Mouse (Mus musculus) heart, postnatal 4 days (tissue): ENCODE data around the gene Wbp2nl. TPM values are rescaled to one million over a fixed set of nuclear protein-coding genes. Genes with fewer than 3 reads are reported as not detected.

ENCODE experiments used
- DNase-seq: peaks from one replicate; pipeline ENCODE4 v3.0.0; 2021
- total RNA-seq, 2 experiments: library from RNA; stranded (reverse); gene quantifications; 2 replicates each; pipeline ENCODE4 v1.2.3; 2021

The Wbp2nl gene
- total RNA-seq, 2 experiments from 2014 or later: 0.43 TPM

DNA sequence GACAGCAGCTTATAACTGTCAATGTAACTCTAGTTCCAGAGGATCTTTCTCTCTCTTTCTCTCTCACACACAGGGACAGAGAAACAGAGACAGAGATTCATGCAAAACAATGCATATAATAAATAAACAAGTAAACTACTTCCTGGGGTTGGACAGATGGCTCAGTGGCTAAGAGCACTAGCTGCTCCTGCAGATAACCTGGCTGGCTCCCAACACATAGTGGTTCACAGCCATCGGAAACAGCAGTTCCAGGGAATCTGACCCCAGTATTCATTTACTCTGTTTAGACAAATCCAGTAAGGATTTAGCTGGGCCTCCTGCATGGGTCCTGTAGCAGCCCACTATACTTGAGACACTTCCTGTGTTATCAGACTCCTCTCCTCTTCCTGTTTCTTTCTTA, 20.9 kb downstream of the Wbp2nl start:
- no peak for DNase-seq

DNA sequence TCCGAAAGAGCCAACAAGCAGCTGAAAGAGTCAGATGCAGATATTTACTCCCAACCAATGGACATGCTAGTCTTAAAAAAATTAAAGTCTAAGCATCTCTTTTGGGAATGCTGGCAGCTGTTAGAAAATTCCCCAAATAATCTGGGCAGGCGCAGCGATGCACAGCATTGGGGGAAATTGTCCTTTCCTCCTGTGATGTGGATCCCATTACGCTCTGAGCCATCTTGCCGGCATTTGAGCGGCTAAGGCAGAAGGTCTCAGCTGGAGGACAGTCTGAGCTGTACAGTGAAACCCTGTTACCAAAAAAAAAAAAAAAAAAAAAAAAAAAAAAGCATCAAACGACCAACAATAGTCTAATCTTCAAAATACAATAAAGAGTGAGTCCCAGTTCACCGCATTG, 23.4 kb downstream of the Wbp2nl start:
- DNase-seq: no peak

DNA sequence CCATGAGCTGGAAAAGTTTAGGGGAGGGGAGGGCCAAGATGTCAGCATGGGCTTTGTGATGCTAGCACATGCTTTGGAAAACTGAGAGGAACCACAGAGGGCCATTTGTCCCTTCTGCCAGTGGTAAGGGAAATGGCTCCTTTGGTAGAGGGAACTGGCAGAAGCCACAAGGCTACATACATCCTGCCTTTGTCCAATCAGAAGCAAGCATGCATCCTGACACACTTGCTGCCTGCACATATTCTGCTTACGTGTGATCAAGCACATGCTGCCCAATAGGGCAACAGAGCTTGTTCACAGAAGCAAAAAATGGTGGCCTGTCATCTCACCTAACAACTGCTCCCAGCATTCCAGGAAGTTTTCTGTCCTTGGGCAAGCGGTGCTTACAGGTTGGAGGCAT, 26.6 kb downstream of the Wbp2nl start:
- DNase-seq: no peak

DNA sequence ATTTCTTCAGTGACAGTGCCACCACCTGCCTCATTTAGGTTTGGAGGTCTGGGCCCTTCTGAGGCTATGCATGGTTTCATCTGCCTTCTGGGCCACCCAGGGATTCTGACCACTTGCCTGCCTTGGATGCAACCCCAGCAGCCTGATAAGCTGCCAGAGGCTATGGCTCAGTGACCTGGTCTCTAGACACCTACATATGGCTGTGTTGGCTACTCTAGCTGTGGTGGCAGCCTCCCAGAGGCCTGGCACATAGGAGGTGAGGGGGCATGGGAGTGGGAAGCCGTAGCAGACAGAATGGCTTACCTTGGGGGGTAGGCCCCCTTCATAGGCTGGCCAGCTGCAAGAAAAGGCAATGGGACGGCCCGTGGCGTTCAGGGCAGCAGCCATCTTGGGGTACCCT, 36.4 kb downstream of the Wbp2nl start:
- no peak for DNase-seq

DNA sequence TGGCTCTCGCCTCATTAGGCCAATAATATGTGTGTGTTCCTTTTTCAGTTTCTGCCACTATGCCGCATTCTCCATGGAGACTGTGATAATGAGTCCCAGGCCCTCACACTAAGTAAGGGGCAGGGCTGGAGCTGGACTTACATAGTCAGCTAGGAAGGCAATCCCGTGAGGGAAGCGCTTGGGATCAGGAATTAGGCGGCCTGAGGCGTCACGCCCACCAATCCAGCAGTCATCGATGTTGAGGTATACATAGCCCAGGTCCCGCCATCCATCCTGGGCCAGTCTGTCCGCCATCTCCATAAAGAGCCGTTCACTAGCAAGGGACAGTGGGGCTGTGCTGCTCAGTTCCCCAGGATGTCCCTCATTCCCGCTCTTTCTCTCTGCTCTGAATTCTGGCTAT, 37.9 kb downstream of the Wbp2nl start:
- no peak for DNase-seq

DNA sequence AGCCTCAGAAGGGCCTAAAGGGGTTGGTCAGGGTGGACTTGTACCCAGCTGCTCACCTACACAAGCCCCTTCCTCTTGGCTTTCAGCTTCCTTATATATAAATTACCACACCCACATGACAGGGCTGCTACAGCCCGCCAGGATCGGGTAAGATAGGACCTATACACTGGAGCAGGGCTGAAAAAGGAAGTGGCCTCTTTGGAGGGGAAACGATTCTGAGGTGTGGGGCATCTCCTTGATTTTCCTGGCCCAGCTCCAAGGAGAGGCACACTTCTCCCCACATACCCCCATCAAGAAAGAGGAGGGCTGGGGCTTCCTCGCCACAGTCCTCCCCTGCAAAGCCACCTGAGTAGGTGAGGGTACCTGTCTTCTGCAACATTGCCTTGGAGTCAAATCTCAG, 39.1 kb downstream of the Wbp2nl start:
- DNase-seq: no peak

DNA sequence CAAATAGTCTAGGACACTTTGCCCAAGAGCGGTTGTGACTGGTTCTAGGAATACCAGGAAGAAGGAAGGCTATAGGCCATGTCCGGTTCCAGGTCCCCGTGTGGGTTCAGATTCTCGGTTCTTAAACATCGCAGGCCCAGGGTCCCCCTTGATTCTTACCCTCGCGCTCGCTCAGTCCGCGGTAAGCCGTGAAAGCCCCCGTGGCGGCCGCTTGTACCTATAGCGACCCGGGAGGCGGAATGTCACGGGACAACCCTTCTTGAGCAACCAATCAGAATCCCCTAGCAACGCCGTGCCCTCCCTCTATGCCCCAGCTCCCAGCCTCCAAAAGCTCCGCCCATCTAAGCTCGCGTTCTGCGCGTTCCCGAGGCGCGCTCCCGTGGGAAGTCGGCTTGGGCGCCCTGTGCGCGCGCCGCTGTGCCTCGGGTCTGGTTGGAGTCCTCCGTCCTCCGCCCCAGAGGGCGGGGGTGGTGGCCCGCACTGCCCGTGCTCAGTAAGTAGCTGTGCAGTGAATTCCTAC, 39.9 kb downstream of the Wbp2nl start, which contains the start of the genes Naga, Pheta2 and Smdt1:
Gene Naga, minus strand, starts transcription at position 333 of the 520 bp plus-strand sequence.
Gene Pheta2, plus strand, starts transcription at position 350 of the 520 bp plus-strand sequence.
Gene Smdt1, plus strand, starts transcription at position 367 of the 520 bp plus-strand sequence.
- peak; percentile 98 for DNase-seq

DNA sequence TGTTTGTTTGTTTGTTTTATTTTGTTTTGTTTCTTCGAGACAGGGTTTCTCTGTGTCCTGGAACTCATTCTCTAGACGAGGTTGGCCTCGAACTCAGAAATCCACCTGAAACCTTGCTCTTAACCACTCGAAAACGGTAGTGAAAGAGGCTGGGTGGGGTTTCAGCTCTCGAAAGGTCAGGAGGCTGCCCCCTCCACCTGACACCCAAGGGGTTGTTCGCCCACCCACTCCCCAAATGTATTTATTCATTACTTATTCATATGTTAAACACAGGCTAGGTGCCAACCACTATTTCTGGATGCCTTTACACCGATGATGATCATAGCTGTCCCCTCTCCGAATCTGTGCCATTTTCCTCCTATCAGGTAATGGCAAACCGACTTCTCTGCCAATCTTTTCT, 40.4 kb downstream of the Wbp2nl start:
- DNase-seq: no peak

DNA sequence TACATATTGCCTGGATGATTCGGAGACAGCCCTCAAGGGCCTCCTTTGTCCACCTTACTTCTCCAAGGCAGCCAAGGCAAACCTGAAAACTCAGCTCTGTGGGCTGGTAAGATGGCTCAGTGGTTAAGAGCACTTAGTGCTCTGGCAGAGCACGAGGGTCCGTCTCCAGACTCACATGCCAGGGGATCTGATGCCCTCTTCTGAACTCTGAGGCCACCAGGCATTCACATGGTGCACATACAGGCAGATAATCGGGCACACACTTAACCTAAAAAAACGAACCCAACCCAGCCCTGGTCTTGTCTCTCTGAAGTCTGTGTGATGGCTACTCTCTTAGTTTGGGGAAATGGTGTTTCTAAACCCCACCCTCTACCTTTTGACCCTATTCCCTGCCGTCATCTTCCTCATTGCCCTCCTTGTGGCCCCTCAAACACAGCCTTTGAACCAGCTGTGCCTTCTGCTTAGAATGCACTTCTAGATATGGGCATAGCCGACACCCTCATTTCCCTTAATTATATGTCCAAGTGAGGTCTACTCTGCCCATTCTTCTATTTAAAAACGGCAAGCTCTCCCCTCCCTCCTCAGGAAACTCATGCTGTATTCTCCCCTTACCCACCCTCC, 41.0 kb downstream of the Wbp2nl start:
- DNase-seq: no peak

DNA sequence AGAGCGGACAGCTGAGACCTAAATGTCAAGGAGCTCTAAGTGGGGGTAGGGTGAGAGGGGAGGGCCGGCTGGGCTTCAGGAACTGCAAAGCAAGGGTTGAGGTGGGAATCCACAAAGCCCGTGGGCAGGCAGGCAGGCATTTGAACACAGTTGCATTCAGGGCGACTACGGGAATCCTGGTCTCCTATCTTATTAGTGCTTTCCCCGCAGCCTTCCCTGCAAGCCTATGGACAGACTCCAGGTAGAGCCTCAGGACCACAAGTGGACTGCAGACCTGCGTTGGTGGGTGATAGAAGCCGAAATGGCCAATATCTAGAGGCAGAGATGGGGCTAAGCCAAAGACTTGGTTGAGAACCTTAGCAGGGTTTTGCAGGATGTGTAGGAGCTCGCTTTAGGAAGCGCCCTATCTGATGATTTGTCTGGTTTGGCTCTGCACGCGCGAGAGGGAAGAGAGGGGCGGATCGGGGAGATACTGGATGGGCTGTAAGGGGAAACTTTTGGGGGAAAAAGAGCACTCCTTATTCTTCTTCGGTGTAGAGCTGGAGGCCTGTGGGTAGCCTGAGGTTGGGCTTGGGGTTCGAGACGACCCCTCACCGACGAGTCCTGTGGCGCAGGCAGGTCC, 41.8 kb downstream of the Wbp2nl start:
- no peak for DNase-seq

DNA sequence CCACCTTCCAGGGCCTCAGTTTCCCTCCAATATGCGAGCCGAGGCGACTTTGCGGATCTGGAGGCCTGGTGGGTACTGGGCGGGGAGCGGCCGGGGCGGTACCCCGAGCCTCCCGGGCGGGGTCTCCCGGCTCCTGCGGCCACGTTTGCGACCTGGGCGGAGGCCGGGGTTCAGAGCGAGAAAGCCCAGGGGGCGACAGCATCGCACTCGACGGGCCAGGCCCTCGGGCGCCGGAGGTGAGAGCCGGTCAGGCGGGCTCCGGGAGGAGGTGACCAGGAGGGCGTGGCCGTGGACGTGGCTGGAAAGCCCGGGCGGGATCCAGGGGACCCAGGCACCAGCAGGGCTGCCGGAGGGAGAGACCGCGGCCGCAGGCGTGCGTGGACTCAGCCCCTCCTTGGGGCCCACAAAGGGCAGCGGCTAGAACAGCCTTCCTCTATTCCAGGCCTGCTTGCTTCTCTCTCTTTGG, 42.3 kb downstream of the Wbp2nl start:
- DNase-seq: peak; percentile 71

DNA sequence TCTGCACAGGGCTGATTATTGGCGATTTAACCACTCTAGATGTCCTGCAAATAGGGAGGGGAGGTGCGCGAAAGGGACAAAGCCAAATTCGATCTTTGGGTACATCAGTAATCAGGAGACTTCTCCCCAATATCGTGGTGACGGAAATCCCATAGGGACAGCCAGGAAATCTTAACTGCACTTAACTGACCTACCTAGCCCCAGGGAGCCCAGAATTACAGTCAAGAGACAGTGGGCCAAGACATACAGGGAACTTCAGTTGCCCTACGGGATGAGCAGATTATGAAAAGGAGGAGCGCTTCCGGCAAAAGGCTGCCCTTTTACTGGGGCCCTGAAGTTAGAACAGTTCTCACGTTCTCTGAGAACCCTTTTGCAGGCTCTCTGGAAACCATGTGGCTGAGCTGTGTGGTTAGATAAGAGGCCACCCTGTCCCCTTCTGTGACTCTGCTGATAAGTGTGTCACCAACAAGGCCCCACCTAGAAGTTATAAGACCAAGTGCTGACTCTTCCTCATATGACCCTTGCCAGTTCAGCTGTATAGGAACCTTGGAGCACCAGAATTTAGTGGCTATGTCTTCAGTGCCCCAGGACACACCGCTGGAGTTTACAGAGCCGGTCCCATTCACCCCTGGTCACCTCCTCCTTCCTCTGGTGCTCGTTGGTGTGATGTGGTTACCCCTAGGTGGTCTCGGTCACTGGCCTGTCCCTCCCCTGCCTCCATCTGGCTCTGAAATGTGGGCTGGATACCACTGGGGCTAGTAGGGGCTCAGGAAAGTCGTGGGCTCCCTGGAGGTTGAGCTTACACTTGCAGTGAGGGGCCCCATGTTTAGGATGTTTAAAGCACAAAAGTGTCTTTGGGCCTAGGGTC, 43.2 kb downstream of the Wbp2nl start:
- DNase-seq: no peak

DNA sequence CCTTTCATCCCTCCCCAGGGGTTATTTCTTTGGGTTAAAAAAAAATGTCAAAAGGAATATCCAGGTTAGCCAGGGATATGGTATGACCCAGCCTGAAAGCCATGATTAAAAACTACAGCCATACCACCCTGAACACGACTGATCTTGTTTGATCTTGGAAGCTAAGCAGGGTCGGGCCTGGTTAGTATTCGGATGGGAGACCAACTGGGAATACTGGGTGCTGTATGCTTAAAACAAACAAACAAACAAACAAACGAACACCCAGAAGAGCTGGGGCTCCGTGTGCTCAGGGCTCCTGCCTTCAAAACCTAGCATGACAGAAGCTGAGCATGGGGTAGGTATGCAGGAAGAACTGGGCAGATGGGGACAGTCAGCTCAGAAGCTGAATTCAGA, 43.8 kb downstream of the Wbp2nl start:
- no peak for DNase-seq

DNA sequence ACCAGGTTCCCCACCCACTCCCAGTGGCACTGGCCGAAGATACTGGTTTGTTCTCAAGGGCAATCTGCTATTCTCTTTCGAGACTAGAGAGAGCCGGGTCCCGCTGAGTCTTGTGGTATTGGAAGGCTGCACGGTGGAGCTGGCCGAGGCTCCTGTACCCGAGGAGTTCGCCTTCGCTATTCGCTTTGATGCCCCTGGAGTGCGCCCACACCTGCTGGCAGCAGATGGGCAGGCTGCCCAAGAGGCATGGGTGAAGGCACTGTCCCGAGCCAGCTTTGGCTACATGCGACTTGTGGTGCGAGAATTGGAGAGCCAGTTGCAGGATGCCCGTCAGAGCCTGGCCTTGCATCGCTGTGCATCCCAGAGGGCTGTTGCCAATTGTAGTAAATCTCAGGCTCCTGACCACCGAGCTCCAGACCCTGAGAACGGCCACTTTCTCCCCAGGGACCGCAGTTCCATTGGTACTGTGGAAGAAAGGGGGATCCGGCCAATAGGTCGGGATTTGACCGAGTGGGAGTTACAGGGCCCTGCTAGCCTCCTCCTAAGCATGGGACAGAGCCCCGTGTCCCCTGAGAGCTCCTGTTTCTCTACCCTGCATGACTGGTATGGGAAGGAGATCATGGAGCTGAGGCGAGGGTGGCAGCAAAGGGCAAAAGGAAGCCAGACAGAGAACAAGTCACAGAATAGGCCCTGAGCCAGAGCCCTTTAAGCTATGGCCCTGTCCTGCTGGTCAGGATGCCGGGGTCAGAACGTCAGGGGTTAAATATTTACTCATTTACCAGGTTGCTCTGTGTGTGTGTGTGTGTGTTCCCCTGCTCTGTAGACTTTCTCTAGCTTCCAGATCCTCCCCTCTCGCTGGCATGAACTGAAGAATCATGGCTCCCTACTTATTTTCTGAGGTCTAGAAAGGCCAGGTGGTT, 44.9 kb downstream of the Wbp2nl start:
- no peak for DNase-seq

DNA sequence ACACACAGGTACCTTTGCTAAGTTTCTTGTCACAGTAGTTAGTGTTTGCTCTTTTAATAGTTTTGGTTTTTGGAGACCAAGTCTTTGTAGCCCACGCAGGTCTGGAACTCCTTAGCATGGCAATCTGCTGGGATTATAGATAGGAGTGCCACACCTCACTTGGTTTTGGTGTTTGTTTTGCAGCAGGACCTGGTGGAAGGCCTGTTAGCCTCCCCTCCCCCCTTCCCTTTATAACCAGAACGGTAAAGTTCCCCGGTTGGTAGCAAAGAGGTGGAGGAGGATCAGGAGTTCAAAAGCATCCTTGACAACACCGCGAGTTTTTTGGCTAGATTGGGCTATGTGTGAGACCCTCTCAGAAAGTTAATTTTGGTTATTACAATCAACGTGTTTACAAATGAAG, 46.2 kb downstream of the Wbp2nl start:
- DNase-seq: no peak

DNA sequence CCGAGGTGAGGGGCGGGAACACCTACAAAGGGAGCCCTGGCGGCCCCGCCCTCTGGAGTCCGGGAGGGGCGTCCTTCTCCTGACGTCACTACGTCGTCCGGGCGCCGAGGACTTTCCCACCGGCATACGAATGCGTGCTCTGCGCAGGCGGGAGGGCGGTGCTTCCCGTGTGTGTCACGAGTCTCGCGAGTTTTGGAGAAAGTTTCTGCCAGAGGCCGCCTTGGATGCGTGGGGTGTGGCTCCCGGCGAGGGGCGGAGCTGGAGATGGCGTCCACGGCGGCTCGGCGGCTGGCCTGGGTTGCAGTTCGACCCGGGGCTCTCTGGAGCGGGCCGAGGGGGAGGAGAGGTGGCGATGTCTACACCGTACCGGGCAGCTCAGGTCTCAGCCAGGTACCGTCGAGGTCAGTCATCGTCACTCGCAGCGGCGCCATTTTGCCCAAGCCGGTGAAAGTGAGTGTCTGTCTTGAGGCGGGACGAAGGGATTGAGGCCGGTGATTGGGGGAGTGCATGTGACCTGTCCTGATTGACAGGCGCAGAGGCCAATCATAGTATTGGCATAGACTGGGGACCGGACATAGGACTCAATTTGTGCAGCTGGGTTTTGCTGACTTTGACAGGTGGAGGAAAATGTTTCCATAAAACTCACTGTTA, 47.2 kb downstream of the Wbp2nl start:
- DNase-seq: peak; percentile 98

DNA sequence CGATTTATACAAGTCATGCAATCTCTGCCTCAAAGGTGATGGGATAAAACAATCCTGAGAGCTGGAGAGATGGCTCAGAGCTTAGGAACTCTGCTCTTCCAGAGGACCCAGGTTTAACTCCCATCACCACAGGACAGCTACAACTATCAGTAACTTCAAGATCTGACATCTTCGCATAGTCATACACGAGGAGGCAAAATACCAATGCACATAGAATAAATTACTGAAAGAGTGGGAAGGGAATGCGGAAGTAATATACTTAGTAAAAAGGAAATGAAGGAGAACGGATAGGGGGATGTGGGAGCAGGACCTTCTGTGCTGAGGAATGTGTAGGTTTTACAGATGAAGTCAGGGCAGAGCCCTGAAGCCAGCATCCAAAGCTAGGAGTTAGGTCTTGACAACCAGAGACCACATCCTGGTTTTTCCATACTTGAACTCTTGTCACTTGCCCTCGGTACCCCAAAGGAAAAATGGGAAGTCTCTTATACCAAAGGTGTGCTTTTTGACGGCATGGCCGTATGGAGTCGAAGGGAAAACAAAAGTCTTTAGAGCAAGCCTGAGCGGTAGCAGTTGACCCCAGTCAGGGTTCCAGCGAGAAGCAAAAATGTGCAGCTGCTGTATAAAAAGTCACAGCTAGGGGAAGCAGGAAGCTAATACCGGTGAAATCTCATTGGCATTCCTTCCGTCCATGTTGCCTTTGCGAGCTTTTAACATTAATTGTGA, 48.0 kb downstream of the Wbp2nl start:
- DNase-seq: no peak

DNA sequence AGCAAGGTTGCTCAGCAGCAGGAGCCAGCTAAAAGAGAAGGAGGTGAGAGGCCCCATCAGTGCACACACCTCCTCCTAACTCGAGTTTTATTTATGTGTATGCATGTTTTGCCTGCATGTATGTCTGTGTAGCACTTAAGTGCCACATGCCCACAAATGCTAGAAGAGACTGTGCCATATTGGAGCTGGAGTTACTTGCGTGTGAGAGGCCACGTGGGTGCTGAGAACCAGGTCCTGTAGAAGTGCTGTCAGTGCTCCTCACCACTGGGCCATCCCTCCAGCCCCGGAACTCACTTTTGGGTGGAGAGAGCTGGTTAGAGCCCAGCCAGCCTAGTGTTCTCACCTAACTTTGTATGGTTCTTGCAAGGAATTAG, 48.5 kb downstream of the Wbp2nl start:
- DNase-seq: no peak

DNA sequence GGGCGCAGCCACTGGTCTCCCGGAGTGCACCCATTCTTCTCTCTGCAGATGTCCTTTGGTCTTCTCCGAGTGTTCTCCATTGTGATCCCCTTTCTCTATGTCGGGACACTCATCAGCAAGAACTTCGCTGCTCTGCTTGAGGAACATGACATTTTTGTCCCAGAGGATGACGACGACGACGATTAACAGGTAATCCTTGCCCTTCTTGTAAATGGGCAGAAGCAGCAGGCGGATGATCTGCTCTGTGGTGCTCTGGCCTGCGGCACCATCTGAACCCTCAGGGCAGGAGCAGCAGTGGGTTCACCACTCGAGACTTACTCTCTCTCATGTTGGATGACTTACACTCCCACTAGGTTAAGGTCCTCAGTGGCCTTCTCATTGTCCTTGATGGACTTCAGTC, 49.1 kb downstream of the Wbp2nl start:
- DNase-seq: no peak

DNA sequence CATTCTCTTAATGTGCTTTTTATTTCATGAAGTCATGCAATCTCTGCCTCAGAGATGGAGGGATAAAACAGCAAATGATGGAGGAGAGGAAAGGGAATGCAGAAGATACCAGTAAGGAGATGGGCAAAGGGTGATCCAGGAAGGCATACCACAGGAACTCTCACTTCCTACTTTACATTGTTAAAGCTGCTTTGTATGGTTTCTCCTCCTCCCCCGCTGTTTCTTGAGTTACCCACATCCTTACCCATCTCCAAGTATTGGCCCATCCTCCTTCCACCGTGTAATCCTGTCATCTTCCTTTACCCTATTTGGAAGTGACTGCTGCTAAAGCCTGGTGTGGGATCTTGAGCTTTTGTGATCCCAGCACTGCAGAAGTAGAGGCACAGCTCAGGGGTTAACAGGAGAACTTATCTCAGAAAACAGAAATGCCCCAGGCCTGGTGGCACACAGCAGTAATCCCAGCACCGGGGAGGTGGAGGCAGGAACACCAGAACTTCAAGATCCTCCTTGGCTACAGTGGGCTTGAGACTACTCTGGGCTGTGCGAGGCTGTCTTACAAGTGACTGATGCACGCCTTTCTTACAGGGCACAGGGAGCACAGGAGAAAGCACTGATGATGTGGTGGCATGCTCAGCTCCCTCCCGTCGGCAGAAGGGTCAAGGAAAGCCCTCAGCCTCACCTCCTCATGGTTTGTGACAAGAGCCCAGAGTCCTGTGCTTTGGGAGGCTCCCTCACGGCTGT, 49.7 kb downstream of the Wbp2nl start:
- DNase-seq: no peak
